Mouse (Mus musculus): Measurements from ENCODE around the gene Arsg. TPM values are rescaled to one million over a fixed set of nuclear protein-coding genes. Genes with fewer than 3 reads are reported as not detected.

Arsg gene
- total RNA-seq (2023) = 10 to 100 TPM; 41.8 to 45.4 TPM

DNA sequence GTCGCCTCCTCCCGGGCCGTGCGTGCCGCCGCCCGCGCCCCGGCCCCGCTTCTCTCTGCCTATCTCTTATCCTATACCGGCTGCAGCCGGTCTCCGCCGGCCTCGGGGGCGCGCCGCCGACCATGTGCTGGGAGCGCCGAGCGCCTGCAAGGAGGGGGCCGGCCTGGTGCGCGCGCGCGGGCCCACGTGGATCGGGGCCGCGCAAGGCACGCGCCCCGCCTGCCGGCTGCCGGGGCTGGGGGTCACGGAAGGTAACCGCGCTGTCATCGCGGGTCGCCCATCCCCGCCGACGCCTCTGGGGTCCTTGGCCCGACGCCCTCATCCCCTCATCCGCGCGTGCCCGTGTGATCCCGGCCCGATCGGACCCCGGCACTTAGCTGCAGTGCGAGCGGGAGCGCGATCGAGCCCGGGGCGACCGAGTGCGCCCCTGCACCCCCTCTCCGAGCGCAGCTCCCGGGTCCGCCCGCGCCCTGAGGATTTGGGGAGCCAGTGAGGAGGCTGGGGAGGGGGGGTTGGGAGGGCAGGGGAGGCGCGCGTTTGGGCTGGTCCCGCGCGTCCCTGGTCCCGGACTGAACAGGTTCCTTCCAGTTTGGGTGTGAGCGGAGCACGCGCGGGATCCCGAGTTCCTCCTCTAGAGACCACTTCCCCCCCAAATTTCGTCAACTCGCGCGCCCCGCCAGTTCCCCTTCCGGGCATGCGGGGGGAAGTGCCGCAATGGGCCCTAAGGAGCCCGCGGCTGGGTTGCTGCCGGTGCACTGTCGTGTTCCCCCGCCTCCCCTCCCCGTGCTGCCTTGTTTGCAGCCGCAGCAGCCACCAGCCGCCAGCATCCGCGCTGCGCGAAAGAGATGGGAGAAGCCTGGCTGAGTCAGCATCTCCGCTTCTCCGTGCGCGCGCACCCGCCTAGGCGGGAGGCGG is at the start of gene Arsg, which contains the start of gene Slc16a6:
Arsg (plus strand) TSS at position 204 of the 915 bp plus-strand sequence.
Slc16a6 (minus strand) TSS at position 428 of the 915 bp plus-strand sequence.

DNA sequence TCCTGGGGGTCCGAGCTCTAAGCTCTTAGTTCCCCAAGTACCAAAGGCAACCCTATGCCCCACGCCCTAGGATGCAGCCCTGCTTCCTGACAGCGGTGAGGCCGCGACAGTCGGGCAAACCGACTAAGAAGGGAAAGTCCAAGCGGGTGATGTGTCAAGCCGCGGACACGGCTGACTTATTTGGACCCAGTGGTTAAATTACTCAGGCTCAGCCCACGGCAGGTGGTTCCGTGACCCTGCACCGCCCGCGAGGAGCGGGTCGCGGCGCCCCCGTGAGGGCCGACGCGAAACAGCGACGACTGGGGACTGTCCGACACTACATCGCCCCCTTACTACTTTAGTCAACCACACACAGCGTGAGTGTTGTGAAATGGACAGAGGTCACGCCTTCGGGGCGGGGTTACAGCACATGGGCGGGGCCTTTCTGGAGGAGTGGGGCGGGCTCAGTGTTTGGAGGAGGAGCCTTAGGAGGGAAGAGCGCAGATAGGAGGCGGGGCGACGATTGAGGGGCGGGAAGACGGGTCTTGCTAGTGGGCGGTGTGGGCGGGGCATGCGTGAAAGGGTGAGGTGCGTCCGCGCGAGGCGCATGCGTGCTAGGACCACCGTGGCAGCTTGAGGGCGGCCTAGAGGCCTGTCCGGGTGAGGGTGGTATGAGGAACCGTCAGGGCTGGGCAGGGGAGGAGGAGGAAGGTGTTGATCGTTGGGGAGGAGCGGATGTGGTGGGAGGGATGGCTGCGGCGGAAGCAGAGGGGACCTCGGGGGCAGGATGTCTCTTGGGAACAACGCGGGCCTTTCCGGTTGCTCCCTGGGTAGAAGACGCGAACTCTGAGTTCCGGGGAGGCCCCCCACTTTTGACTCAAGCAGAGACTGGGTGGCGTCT is 47.5 kb upstream of the Arsg start, which contains the start of gene Amz2:
Amz2 (plus strand) TSS at position 555 of the 880 bp plus-strand sequence.

DNA sequence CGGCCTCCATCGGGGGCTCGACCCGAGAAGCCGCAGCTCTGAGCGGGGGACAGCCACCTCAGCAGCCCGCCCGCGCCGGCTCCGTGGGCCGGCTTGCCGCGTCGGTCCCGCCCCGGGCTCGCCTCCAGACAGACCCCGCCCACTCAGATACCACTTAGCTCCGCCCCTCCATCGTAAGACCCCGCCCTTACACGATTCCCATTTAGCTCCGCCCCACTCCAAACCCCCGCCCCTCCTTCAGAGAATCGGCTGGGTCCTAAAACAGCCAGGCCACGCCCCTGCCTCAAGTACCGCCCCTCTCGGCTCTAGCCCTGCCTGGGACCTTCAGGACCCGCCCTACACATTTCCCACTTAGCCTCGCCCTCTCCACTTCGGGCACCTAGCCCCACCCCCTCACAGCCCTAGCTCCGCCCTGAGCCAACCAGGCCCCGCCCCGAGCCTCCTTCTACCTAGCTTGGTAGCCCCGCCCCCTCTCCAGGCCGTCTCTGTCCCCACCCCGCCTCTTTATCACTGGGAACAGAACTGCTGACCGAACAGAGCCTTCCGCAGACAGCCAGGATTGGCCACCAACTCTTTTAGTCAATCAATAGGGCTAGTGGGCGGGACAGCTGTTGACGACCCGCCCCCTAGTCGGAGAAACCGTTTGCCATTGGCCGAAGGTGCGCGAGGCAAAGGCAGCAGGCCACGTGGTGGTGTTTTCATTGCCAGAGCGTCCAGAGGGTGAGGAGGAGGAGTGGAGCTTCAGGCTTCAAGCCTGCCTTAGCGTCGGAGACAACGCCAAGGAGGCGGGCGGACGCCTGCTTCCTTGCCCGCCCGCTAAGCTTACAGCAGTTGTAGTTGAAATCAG is 138.4 kb downstream of the Arsg start, which contains the start of gene Wipi1:
Wipi1 (minus strand) TSS at position 665 of the 847 bp plus-strand sequence.

Other genes starting within 250 kb of the Arsg start
- gene Rgs9, start 175.2 kb upstream of the Arsg start, total RNA-seq (2023) = 1 to 10 TPM; 5.6 to 7.0 TPM
- 10 to 100 TPM; 77.8 to 82.2 TPM for gene Gna13, start 110.5 kb upstream of the Arsg start, total RNA-seq (2023)
- under 1 TPM in 1 of 2 experiments, not detected in 1; 0.22 TPM for gene 9930022D16Rik, start 59.5 kb upstream of the Arsg start, total RNA-seq (2023)
- gene Amz2, start 47.4 kb upstream of the Arsg start, total RNA-seq (2023) = 10 to 100 TPM; 15.2 to 18.9 TPM
- gene Slc16a6, start 224 bp downstream of the Arsg start, total RNA-seq (2023) = 10 to 100 TPM; 66.7 to 68.4 TPM
- gene Wipi1, start 138.6 kb downstream of the Arsg start, total RNA-seq (2023) = 10 to 100 TPM; 35.1 to 49.5 TPM
- 100 to 1,000 TPM; 164 to 182 TPM for gene Prkar1a, start 176.0 kb downstream of the Arsg start, total RNA-seq (2023)
- not detected for gene Fam20a, start 248.9 kb downstream of the Arsg start, total RNA-seq (2023)

Measured in neutrophil, adult 59 days (primary cell).